Mouse (Mus musculus) thymus, adult 2 months (tissue): ENCODE measurements around the gene Nop16.

Source experiments
- CTCF ChIP-seq: fragments of 200-500 bp; IDR thresholded peaks from 2 replicates; pipeline ENCODE4 v1.5.1; 2012; ENCODE audit warnings: mild to moderate bottlenecking, control low read depth, low read length, moderate library complexity, borderline replicate concordance; ENCODE audit not compliant: control insufficient read depth, poor library complexity, insufficient read depth; ENCODE audit errors: extremely low read depth
- POLR2A ChIP-seq: fragments of 200-500 bp; IDR thresholded peaks from 2 replicates; pipeline ENCODE4 v1.6.1; 2012; ENCODE audit warnings: mild to moderate bottlenecking, low read length, control low read depth, moderate library complexity; ENCODE audit not compliant: control insufficient read depth, poor library complexity, insufficient read depth; ENCODE audit errors: extremely low read depth

- TF ChIP-seq POLR2A (no peak), CTCF (no peak)
Observed at GRCm38 (mm10) chr13:54568380-54568779, 21.5 kb downstream of the Nop16 start.
